In genomic region chr5:117307699-117308098, GRCm38 (mm10) we compare ENCODE assay signal across 9 mouse cellular contexts. TPM values are rescaled to one million over a fixed set of nuclear protein-coding genes. Genes with fewer than 3 reads are reported as not detected.
DNase-seq lines count a peak whose midpoint lies in the region; ATAC-seq lines count a peak whose summit lies in the region.
"Had no signal": no experiment of that assay in that cellular context is flagged by ENCODE, and none has a peak within 500 bp of the region (broad histone marks: within the 10 kb centered on the region; RNA-seq: fewer than 3 reads in every experiment).

No protein-coding gene starts in this region.

- H3K9ac ChIP-seq in forebrain, embryonic 11.5 days (ENCODE audit: low read length): no peak overlapping the region
- H3K9ac ChIP-seq in forebrain, embryonic 16.5 days (replicated peaks; ENCODE audit: low read depth, low read length): no peak overlapping the region
- H3K9ac ChIP-seq in stomach, embryonic 15.5 days: no peak overlapping the region
- H3K9ac ChIP-seq: neural tube, embryonic 12.5 days had no signal

- no peaks in the 10 kb centered on the region for H3K36me3 ChIP-seq in forebrain, embryonic 11.5 days (ENCODE audit: control insufficient read depth, insufficient read depth, low read length)
- no peaks in the 10 kb centered on the region for H3K36me3 ChIP-seq in forebrain, embryonic 16.5 days (ENCODE audit: control insufficient read depth, insufficient read depth)
- H3K36me3 ChIP-seq in stomach, embryonic 15.5 days: no peaks in the 10 kb centered on the region
- H3K36me3 ChIP-seq: neural tube, embryonic 12.5 days had no signal

- H3K4me2 ChIP-seq in forebrain, embryonic 11.5 days (ENCODE audit: low read depth, low read length, severe bottlenecking): no peak overlapping the region
- H3K4me2 ChIP-seq in forebrain, embryonic 16.5 days (ENCODE audit: low read length): no peak overlapping the region
- H3K4me2 ChIP-seq in stomach, embryonic 15.5 days: peak overlapping the region; percentile 23; the same call in 1 of the 2 replicates
- H3K4me2 ChIP-seq: neural tube, embryonic 12.5 days had no signal

- H3K27me3 ChIP-seq in forebrain, embryonic 11.5 days (ENCODE audit: control insufficient read depth, insufficient read depth, low read length): no peaks in the 10 kb centered on the region
- H3K27me3 ChIP-seq in forebrain, embryonic 16.5 days (replicated peaks; ENCODE audit: control insufficient read depth, insufficient read depth, low read length): no peaks in the 10 kb centered on the region
- H3K27me3 ChIP-seq in stomach, embryonic 15.5 days (replicated peaks): no peaks in the 10 kb centered on the region
- H3K27me3 ChIP-seq: neural tube, embryonic 12.5 days had no signal

- intact Hi-C loops in heart, postnatal 14 days (cut with DNase I): loop anchor here (5.0 kb wide), 3 partner anchors 100 to 190 kb away; partner anchors contain the start of gene Suds3

- no peaks in the 10 kb centered on the region for H3K9me3 ChIP-seq in forebrain, embryonic 11.5 days (ENCODE audit: control insufficient read depth, low read length)
- H3K9me3 ChIP-seq in forebrain, embryonic 16.5 days (ENCODE audit: control insufficient read depth, low read length): peaks cover 4% of the 10 kb centered on the region; the same call in 1 of the 2 replicates
- H3K9me3 ChIP-seq in stomach, embryonic 15.5 days: no peaks in the 10 kb centered on the region
- H3K9me3 ChIP-seq: neural tube, embryonic 12.5 days had no signal

- no peak overlapping the region for H3K27ac ChIP-seq in forebrain, embryonic 11.5 days (ENCODE audit: low read depth, low read length)
- no peak overlapping the region for H3K27ac ChIP-seq in forebrain, embryonic 16.5 days (ENCODE audit: low read length)
- no peak overlapping the region for H3K27ac ChIP-seq in stomach, embryonic 15.5 days
- H3K27ac ChIP-seq: neural tube, embryonic 12.5 days had no signal

- no peak for ATAC-seq in forebrain, embryonic 11.5 days (replicated peaks; ENCODE audit: low FRiP score)
- no peak for ATAC-seq in forebrain, embryonic 16.5 days
- ATAC-seq in activated CD4-positive, CD25-positive, alpha-beta regulatory T cell, adult 4 months: peak; percentile 65
- ATAC-seq in megakaryocyte progenitor cell, adult 5-6 weeks (replicated peaks; ENCODE audit: poor library complexity): peak; percentile 97
- ATAC-seq in stomach, embryonic 15.5 days (ENCODE audit: insufficient read depth, low FRiP score, low read depth): peak; percentile 19; the same call in 1 of the 2 replicates

- H3K4me1 ChIP-seq in forebrain, embryonic 11.5 days (replicated peaks; ENCODE audit: control insufficient read depth, insufficient read depth, low read length): no peaks in the 10 kb centered on the region
- H3K4me1 ChIP-seq in forebrain, embryonic 16.5 days (replicated peaks; ENCODE audit: control insufficient read depth, insufficient read depth, low read length): no peaks in the 10 kb centered on the region
- H3K4me1 ChIP-seq in stomach, embryonic 15.5 days: no peaks in the 10 kb centered on the region
- H3K4me1 ChIP-seq: neural tube, embryonic 12.5 days had no signal

- WGBS in forebrain, embryonic 11.5 days: 43% methylated on average over 11 of the region's 11 CpGs
- WGBS in forebrain, embryonic 16.5 days: 38% methylated on average over 11 of the region's 11 CpGs
- 28% methylated on average over 11 of the region's 11 CpGs for WGBS in stomach, embryonic 15.5 days

- no peak overlapping the region for H3K4me3 ChIP-seq in forebrain, embryonic 11.5 days (ENCODE audit: low read depth, low read length)
- H3K4me3 ChIP-seq in forebrain, embryonic 16.5 days (replicated peaks; ENCODE audit: low read length): no peak overlapping the region
- no peak overlapping the region for H3K4me3 ChIP-seq in stomach, embryonic 15.5 days (replicated peaks)
- H3K4me3 ChIP-seq: neural tube, embryonic 12.5 days had no signal

- DNase-seq in forebrain, embryonic 11.5 days (ENCODE audit: low spot score): peak; percentile 85
- peak; percentile 45 for DNase-seq in embryo, embryonic 9.5 days (ENCODE audit: extremely low spot score)
- DNase-seq in heart, postnatal 14 days: peak; percentile 79 to 87
- DNase-seq in left cerebral cortex, adult 18-20 months (ENCODE audit: low spot score in 2 of 2): peak; percentile 42 to 72

RNA-seq across cellular contexts. Expression of gene Vsig10, which starts 11.2 kb away (rescaled TPM):
- 2.3 and 2.5 TPM in 2 replicates for polyA plus RNA-seq in forebrain, embryonic 11.5 days (2014; fragmentation: Nextera tagmentation; extraction: Ambion mirVana)
- 1.5 and 2.1 TPM in 2 replicates for polyA plus RNA-seq in forebrain, embryonic 16.5 days (2015; fragmentation: Nextera tagmentation; extraction: Ambion mirVana)
- 1 to 10 TPM; 3.9 to 6.7 TPM for polyA plus RNA-seq in activated CD4-positive, CD25-positive, alpha-beta regulatory T cell, adult 4 months (2017; shearing (Covaris generic))
- total RNA-seq in heart, postnatal 14 days (2021): 10 to 100 TPM; 12.1 to 16.2 TPM
- 1 to 10 TPM; 1.8 to 2.2 TPM for total RNA-seq in left cerebral cortex, adult 18-20 months (2021)
- 0.49 and 1.7 TPM in 2 replicates for total RNA-seq in megakaryocyte progenitor cell, adult 5-6 weeks (2015)
- total RNA-seq in megakaryocyte progenitor cell, adult 5-6 weeks (2017): 0.83 and 2.4 TPM in 2 replicates
- 19.9 and 20.1 TPM in 2 replicates for polyA plus RNA-seq in stomach, embryonic 15.5 days (2015; fragmentation: Nextera tagmentation; extraction: Ambion mirVana)

RNA-seq across cellular contexts. Expression of gene Pebp1, which starts 20.3 kb away (rescaled TPM):
- 881 and 979 TPM in 2 replicates for polyA plus RNA-seq in forebrain, embryonic 11.5 days (2014; fragmentation: Nextera tagmentation; extraction: Ambion mirVana)
- 1,113 and 1,180 TPM in 2 replicates for polyA plus RNA-seq in forebrain, embryonic 16.5 days (2015; fragmentation: Nextera tagmentation; extraction: Ambion mirVana)
- 100 to 1,000 TPM; 119 to 153 TPM for polyA plus RNA-seq in activated CD4-positive, CD25-positive, alpha-beta regulatory T cell, adult 4 months (2017; shearing (Covaris generic))
- total RNA-seq in heart, postnatal 14 days (2021): 100 to 1,000 TPM; 399 to 443 TPM
- 100 to 1,000 TPM; 712 to 741 TPM for total RNA-seq in left cerebral cortex, adult 18-20 months (2021)
- 286 and 347 TPM in 2 replicates for total RNA-seq in megakaryocyte progenitor cell, adult 5-6 weeks (2015)
- total RNA-seq in megakaryocyte progenitor cell, adult 5-6 weeks (2017): 131 and 158 TPM in 2 replicates
- polyA plus RNA-seq in stomach, embryonic 15.5 days (2015; fragmentation: Nextera tagmentation; extraction: Ambion mirVana): 644 and 729 TPM in 2 replicates

RNA-seq across cellular contexts. Expression of gene Wsb2, which starts 49.4 kb away (rescaled TPM):
- polyA plus RNA-seq in forebrain, embryonic 11.5 days (2014; fragmentation: Nextera tagmentation; extraction: Ambion mirVana): 75.4 and 86.0 TPM in 2 replicates
- polyA plus RNA-seq in forebrain, embryonic 16.5 days (2015; fragmentation: Nextera tagmentation; extraction: Ambion mirVana): 216 and 227 TPM in 2 replicates
- polyA plus RNA-seq in activated CD4-positive, CD25-positive, alpha-beta regulatory T cell, adult 4 months (2017; shearing (Covaris generic)): 10 to 100 TPM; 11.0 TPM
- 100 to 1,000 TPM in 1 of 2 experiments, 10 to 100 TPM in 1; 96.8 to 103 TPM for total RNA-seq in heart, postnatal 14 days (2021)
- 100 to 1,000 TPM; 305 to 313 TPM for total RNA-seq in left cerebral cortex, adult 18-20 months (2021)
- total RNA-seq in megakaryocyte progenitor cell, adult 5-6 weeks (2015): 8.6 and 8.7 TPM in 2 replicates
- 11.3 and 27.1 TPM in 2 replicates for total RNA-seq in megakaryocyte progenitor cell, adult 5-6 weeks (2017)
- 73.9 and 78.0 TPM in 2 replicates for polyA plus RNA-seq in stomach, embryonic 15.5 days (2015; fragmentation: Nextera tagmentation; extraction: Ambion mirVana)

Comparison
In these comparisons a context has a peak if more than half of its experiments do, and no peak if none do; other contexts are left out.
1. ATAC-seq: peak in activated CD4-positive, CD25-positive, alpha-beta regulatory T cell, adult 4 months (single experiment), megakaryocyte progenitor cell, adult 5-6 weeks (single experiment) and stomach, embryonic 15.5 days (single experiment); none in forebrain, embryonic 11.5 days (single experiment) and forebrain, embryonic 16.5 days (single experiment).
2. Peak in every context shown above with its lines, with median percentiles within 50 percentile points of each other: DNase-seq.